Mouse (Mus musculus) limb, embryonic 13.5 days (tissue): ENCODE data around the gene Chordc1. TPM values are rescaled to one million over a fixed set of nuclear protein-coding genes. Genes with fewer than 3 reads are reported as not detected.
"Not testable (repeated sequence)": the region's sequence is repeated elsewhere in the genome, so short reads cannot be mapped to it uniquely, and the experiment has no call there.

ENCODE experiments used
- ATAC-seq: fragments of 200-750 bp; cut with Nextera tagmentation; 2 replicates; pipeline ENCODE4 v1.8.0; 2017; ENCODE audit warnings: low read depth, moderate number of reproducible peaks, moderate TSS enrichment; ENCODE audit not compliant: low FRiP score
- H3K27ac ChIP-seq: fragments of 300-500 bp; sonication (generic); 2 replicates; pipeline ENCODE4 v1.5.1; 2015; ENCODE audit warnings: inconsistent platforms, mild to moderate bottlenecking, moderate library complexity
- H3K27me3 ChIP-seq: fragments of 300-500 bp; sonication (generic); 2 replicates; pipeline ENCODE4 v1.6.1; 2015; ENCODE audit warnings: mild to moderate bottlenecking, inconsistent platforms
- H3K36me3 ChIP-seq: fragments of 300-500 bp; sonication (generic); 2 replicates; pipeline ENCODE4 v1.6.1; 2015; ENCODE audit warnings: inconsistent platforms, mild to moderate bottlenecking, moderate library complexity
- H3K4me1 ChIP-seq: fragments of 300-500 bp; sonication (generic); 2 replicates; pipeline ENCODE4 v1.6.1; 2015; ENCODE audit warnings: inconsistent platforms
- H3K4me2 ChIP-seq: fragments of 300-500 bp; sonication (generic); replicated peaks from 2 replicates; pipeline ENCODE4 v1.6.1; 2015; ENCODE audit warnings: inconsistent platforms, mild to moderate bottlenecking, moderate library complexity
- H3K4me3 ChIP-seq: fragments of 300-500 bp; sonication (generic); 2 replicates; pipeline ENCODE4 v1.5.1; 2015; ENCODE audit warnings: moderate library complexity, mild to moderate bottlenecking, inconsistent platforms
- H3K9ac ChIP-seq: fragments of 300-500 bp; sonication (generic); 2 replicates; pipeline ENCODE4 v1.6.1; 2015; ENCODE audit warnings: mild to moderate bottlenecking, inconsistent platforms
- H3K9me3 ChIP-seq: fragments of 300-500 bp; sonication (generic); 2 replicates; pipeline ENCODE4 v1.6.1; 2016; ENCODE audit warnings: inconsistent platforms
- WGBS: fragments of 180-500 bp; shearing (Covaris S2); methylation state at CpG from one replicate; pipeline ENCODE4 v1.1.7; 2015; 5-methylcytosine and 5-hydroxymethylcytosine counted together
- polyA plus RNA-seq: library from polyadenylated mRNA; unstranded; fragments of >200 nt; fragmentation: Nextera tagmentation; extraction: Ambion mirVana; gene quantifications from 2 replicates; pipeline ENCODE4 v1.2.1, GENCODE M21; 2015

Gene Chordc1
- 126 and 148 TPM in 2 replicates for polyA plus RNA-seq

DNA sequence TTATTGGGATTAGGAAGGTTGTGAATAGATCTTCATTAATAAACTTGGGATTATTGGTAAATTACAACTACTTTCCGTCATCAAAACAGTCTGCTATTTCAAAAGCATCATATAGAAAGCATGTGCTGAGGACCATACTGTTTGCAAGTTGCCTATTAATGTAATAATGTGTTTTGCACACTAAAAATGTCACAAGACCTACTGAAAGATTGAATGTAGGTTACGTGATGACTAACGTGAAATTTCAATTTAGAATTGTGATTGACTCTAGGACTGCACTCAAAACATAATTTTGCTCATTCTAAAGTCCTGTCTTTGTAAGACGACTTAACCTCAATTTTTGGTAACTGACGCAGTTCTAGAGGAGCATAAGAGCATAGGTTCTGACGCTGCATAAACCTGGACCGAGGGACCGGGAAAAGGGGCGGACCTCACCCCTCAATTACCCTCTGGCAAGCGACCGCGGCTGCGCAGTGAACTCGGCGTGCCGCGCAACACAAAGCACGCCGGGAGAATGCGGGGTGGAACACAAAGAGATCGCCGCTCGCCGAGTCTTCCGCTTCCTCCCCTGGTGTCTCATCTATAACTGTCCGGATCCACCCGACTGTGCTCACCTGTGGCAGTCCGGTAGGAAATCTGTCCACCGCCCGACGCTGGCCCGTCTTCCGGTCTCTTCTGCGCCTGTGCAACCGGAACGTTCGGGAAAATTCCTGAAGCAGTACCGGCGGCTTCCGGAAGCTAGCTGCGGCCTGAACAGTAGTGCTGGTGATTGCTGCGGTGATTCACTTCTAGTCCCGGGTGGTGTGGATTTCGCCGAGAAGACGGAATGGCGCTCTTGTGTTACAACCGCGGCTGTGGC lies at the start of gene Chordc1:
Gene Chordc1 (plus strand): TSS at position 555 of the 859 bp plus-strand sequence.
- 3% methylated on average over 49 of the region's 49 CpGs for WGBS
- Histone ChIP-seq H3K4me2 (peak within 1 kb of the TSS; percentile 86), H3K9me3 (no peaks in the 10 kb centered on the region), H3K9ac (peak within 1 kb of the TSS; percentile 97), H3K4me3 (peak within 1 kb of the TSS; percentile 98), H3K27ac (peak within 1 kb of the TSS; percentile 87), H3K4me1 (peaks cover 15% of the 10 kb centered on the region), H3K36me3 (peaks cover 3% of the 10 kb centered on the region; the same call in 1 of the 2 replicates), H3K27me3 (no peaks in the 10 kb centered on the region)
- peak; percentile 98 for ATAC-seq

GRCm38 (mm10) chr9:18275901-18276300 lies 16.0 kb upstream of the Chordc1 start:
- Histone ChIP-seq H3K27me3 (no peaks in the 10 kb centered on the region), H3K4me2 (no peak overlapping the region), H3K27ac (no peak overlapping the region), H3K9ac (no peak overlapping the region), H3K4me3 (no peak overlapping the region), H3K4me1 (no peaks in the 10 kb centered on the region), H3K36me3 (no peaks in the 10 kb centered on the region), H3K9me3 (no peaks in the 10 kb centered on the region)
- no peak for ATAC-seq
- WGBS: 83% methylated on average over 1 of the region's 1 CpGs

DNA sequence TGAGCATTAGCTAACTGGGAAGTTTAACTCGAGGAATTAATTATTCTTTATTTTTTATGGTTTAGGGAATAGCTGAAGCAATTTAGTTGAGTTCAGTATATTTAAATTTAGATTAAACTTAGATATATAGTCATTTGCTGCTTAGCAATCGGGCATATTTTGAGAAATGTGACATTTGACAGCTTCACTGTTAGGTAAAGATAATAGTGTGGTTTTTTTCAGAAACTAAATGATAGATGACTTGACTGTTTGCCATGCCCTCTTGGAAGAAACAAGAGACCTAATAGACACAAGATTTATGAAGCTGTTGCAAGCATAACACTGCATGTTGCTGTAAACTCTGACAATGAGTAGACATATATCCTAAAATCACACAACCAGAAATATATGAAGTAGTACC lies 15.1 kb upstream of the Chordc1 start:
- Histone ChIP-seq H3K4me2 (no peak overlapping the region), H3K9me3 (no peaks in the 10 kb centered on the region), H3K27me3 (no peaks in the 10 kb centered on the region), H3K4me1 (no peaks in the 10 kb centered on the region), H3K27ac (no peak overlapping the region), H3K4me3 (no peak overlapping the region), H3K9ac (no peak overlapping the region), H3K36me3 (no peaks in the 10 kb centered on the region)
- WGBS: 52% methylated on average over 2 of the region's 2 CpGs
- no peak for ATAC-seq

GRCm38 (mm10) chr9:18277497-18277896 lies 14.4 kb upstream of the Chordc1 start:
- Histone ChIP-seq H3K4me1 (no peaks in the 10 kb centered on the region), H3K9me3 (no peaks in the 10 kb centered on the region), H3K9ac (no peak overlapping the region), H3K4me2 (no peak overlapping the region), H3K36me3 (no peaks in the 10 kb centered on the region), H3K27me3 (no peaks in the 10 kb centered on the region), H3K4me3 (no peak overlapping the region), H3K27ac (no peak overlapping the region)
- no peak for ATAC-seq
- 44% methylated on average over 1 of the region's 1 CpGs for WGBS

DNA sequence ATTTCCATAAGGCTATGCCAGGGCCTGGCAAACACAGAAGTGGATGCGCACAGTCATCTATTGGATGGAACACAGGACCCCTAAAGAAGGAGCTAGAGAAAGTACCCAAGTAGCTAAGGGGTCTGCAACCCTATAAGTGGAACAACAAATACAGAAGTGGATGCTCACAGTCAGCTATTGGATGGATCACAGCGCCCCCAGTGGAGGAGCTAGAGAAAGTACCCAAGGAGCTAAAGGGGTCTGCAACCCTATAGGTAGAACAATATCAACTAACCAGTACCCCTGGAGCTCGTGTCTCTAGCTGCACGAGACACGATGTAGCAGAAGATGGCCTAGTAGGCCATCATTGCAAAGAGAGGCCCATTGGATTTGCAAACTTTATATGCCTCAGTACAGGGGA lies 13.2 kb upstream of the Chordc1 start:
- H3K27me3 ChIP-seq, H3K9me3 ChIP-seq, H3K4me3 ChIP-seq, H3K36me3 ChIP-seq, H3K27ac ChIP-seq, H3K9ac ChIP-seq, H3K4me1 ChIP-seq, ATAC-seq, H3K4me2 ChIP-seq: not testable (repeated sequence)
- 35% methylated on average over 5 of the region's 5 CpGs for WGBS

- peak; percentile 57 for ATAC-seq
- peak overlapping the region; percentile 97 for H3K9ac ChIP-seq
- H3K4me2 ChIP-seq: peak overlapping the region; percentile 86
- H3K36me3 ChIP-seq: peaks cover 3% of the 10 kb centered on the region; the same call in 1 of the 2 replicates
- H3K9me3 ChIP-seq: no peaks in the 10 kb centered on the region
- peak overlapping the region; percentile 87 for H3K27ac ChIP-seq
- peaks cover 15% of the 10 kb centered on the region for H3K4me1 ChIP-seq
- H3K4me3 ChIP-seq: peak overlapping the region; percentile 98
- no peaks in the 10 kb centered on the region for H3K27me3 ChIP-seq
- WGBS: under 1% methylated on average over 24 of the region's 24 CpGs
Observed at GRCm38 (mm10) chr9:18292443-18292922, 558 bp downstream of the Chordc1 start.

GRCm38 (mm10) chr9:18293026-18293781 lies 1.3 kb downstream of the Chordc1 start:
- Histone ChIP-seq H3K27me3 (no peaks in the 10 kb centered on the region), H3K36me3 (peaks cover 4% of the 10 kb centered on the region), H3K4me1 (peaks cover 15% of the 10 kb centered on the region), H3K9me3 (no peaks in the 10 kb centered on the region), H3K4me2 (peak overlapping the region; percentile 86), H3K27ac (no peak overlapping the region), H3K9ac (peak overlapping the region; percentile 97), H3K4me3 (peak overlapping the region; percentile 98)
- no peak for ATAC-seq
- 41% methylated on average over 6 of the region's 6 CpGs for WGBS

GRCm38 (mm10) chr9:18298301-18298700 lies 6.4 kb downstream of the Chordc1 start:
- H3K36me3 ChIP-seq: peaks cover 48% of the 10 kb centered on the region
- H3K4me1 ChIP-seq: peaks cover 11% of the 10 kb centered on the region
- no peak overlapping the region for H3K4me3 ChIP-seq
- H3K27me3 ChIP-seq: no peaks in the 10 kb centered on the region
- no peak overlapping the region for H3K4me2 ChIP-seq
- 89% methylated on average over 6 of the region's 6 CpGs for WGBS
- H3K9ac ChIP-seq: no peak overlapping the region
- no peaks in the 10 kb centered on the region for H3K9me3 ChIP-seq
- ATAC-seq: no peak
- no peak overlapping the region for H3K27ac ChIP-seq

GRCm38 (mm10) chr9:18319990-18320389 lies 28.1 kb downstream of the Chordc1 start:
- H3K9ac ChIP-seq: no peak overlapping the region
- no peak overlapping the region for H3K4me2 ChIP-seq
- H3K4me3 ChIP-seq: no peak overlapping the region
- peaks cover 12% of the 10 kb centered on the region for H3K36me3 ChIP-seq
- WGBS: 96% methylated on average over 3 of the region's 3 CpGs
- H3K4me1 ChIP-seq: no peaks in the 10 kb centered on the region
- H3K9me3 ChIP-seq: no peaks in the 10 kb centered on the region
- no peak overlapping the region for H3K27ac ChIP-seq
- no peak for ATAC-seq
- no peaks in the 10 kb centered on the region for H3K27me3 ChIP-seq

Other genes starting within 250 kb of the Chordc1 start
- 3.2 and 3.9 TPM in 2 replicates for gene Naalad2, start 110.9 kb downstream of the Chordc1 start, polyA plus RNA-seq
- not detected in 2 replicates for gene Ubtfl1, start 112.3 kb downstream of the Chordc1 start, polyA plus RNA-seq
- gene Mbd3l2, start 138.5 kb downstream of the Chordc1 start, polyA plus RNA-seq: not detected in 2 replicates
- gene Zfp558, start 186.1 kb downstream of the Chordc1 start, polyA plus RNA-seq: 10.4 and 13.0 TPM in 2 replicates
- not detected in 2 replicates for gene Mbd3l1, start 186.2 kb downstream of the Chordc1 start, polyA plus RNA-seq